13 mouse cellular contexts compared by ENCODE assay signal in genomic region chr7:66384213-66384612, GRCm38 (mm10). TPM values are rescaled to one million over a fixed set of nuclear protein-coding genes. Genes with fewer than 3 reads are reported as not detected.
DNase-seq lines count a peak whose midpoint lies in the region; ATAC-seq and TF ChIP-seq lines count a peak whose summit lies in the region.
"Had no signal": no experiment of that assay in that cellular context is flagged by ENCODE, and none has a peak within 500 bp of the region (broad histone marks: within the 10 kb centered on the region; RNA-seq: fewer than 3 reads in every experiment).

No protein-coding gene starts in this region.

- peak overlapping the region; percentile 36 for H3K27ac ChIP-seq in lung, embryonic 16.5 days (ENCODE audit: low read length)
- no peak overlapping the region for H3K27ac ChIP-seq in cerebellum, adult 2 months (ENCODE audit: insufficient read depth, low read length)

- WGBS in lung, embryonic 16.5 days, result 35% methylated on average over 5 of the region's 5 CpGs
- WGBS in cerebellum, adult 2 months, result 70% methylated on average over 5 of the region's 5 CpGs

- H3K4me2 ChIP-seq in lung, embryonic 16.5 days (ENCODE audit: low read depth, low read length), result 0 out of 2 replicates have a peak overlapping the region, but pooled peaks have one; percentile 2

- H3K36me3 ChIP-seq in lung, embryonic 16.5 days (ENCODE audit: control insufficient read depth, insufficient read depth, low read length), result peaks cover 4% of the 10 kb centered on the region; the same call in 1 of the 2 replicates
- H3K36me3 ChIP-seq in splenic B cell, adult 2 months (ENCODE audit: control insufficient read depth, insufficient read depth, low read length, poor library complexity, severe bottlenecking), result 0 out of 2 replicates have a peak, but pooled peaks cover 5% of the 10 kb centered on the region

- TF ChIP-seq CTCF in cerebellum, adult 2 months (IDR thresholded peaks at IDR 0.05; ENCODE audit: borderline replicate concordance, insufficient read depth, low read depth, low read length), result no peak

- H3K9me3 ChIP-seq in lung, embryonic 16.5 days (ENCODE audit: control insufficient read depth, low read length), result no peaks in the 10 kb centered on the region

- DNase-seq in heart, adult 18-20 months, result peak; percentile 42 to 45
- no peak for DNase-seq in heart, postnatal 36 days
- DNase-seq in lung, postnatal 4 days, result no peak
- peak; percentile 82 for DNase-seq in splenic B cell, adult 2 months (ENCODE audit: low read depth, low spot score)
- no peak for DNase-seq in cerebellum, adult 2 months
- no peak for DNase-seq in embryo, embryonic 10 days (ENCODE audit: low spot score)
- DNase-seq: cerebellum, adult 8-10 months; gastrocnemius, postnatal 14 days; left cerebral cortex, postnatal 4 days had no signal

- no peak overlapping the region for H3K4me3 ChIP-seq in lung, embryonic 16.5 days (ENCODE audit: low read length)
- no peak overlapping the region for H3K4me3 ChIP-seq in cerebellum, adult 2 months (replicated peaks; ENCODE audit: insufficient read depth, low read depth, low read length)

- H3K9ac ChIP-seq in lung, embryonic 16.5 days (ENCODE audit: low read length), result peak overlapping the region; percentile 2; the same call in 1 of the 2 replicates

- H3K27me3 ChIP-seq in lung, embryonic 16.5 days (ENCODE audit: control insufficient read depth, insufficient read depth, low read depth, low read length), result no peaks in the 10 kb centered on the region
- H3K27me3 ChIP-seq in splenic B cell, adult 2 months (ENCODE audit: control insufficient read depth, insufficient read depth, low read length, poor library complexity, severe bottlenecking), result no peaks in the 10 kb centered on the region
- H3K27me3 ChIP-seq in cerebellum, adult 2 months (ENCODE audit: control insufficient read depth, insufficient read depth, low read length), result peaks cover 2% of the 10 kb centered on the region; the same call in 1 of the 2 replicates

- intact Hi-C loops in heart, postnatal 36 days (cut with DNase I), result no loop called here

- H3K4me1 ChIP-seq in lung, embryonic 16.5 days (replicated peaks; ENCODE audit: control insufficient read depth, insufficient read depth, low read length), result peaks cover 24% of the 10 kb centered on the region
- H3K4me1 ChIP-seq in cerebellum, adult 2 months (ENCODE audit: control insufficient read depth, insufficient read depth, low read length), result no peaks in the 10 kb centered on the region

- ATAC-seq in lung, embryonic 16.5 days (ENCODE audit: low read depth), result no peak
- peak; percentile 50; a peak in 3 of 4 replicates for ATAC-seq in hematopoietic stem cell, adult 5-6 weeks (replicated peaks in 1 of 2; ENCODE audit: insufficient read depth in 1 of 2, low FRiP score in 2 of 2, low TSS enrichment in 1 of 2, low read depth in 1 of 2, poor library complexity in 2 of 2, severe bottlenecking in 2 of 2)

- TF ChIP-seq POLR2A in cerebellum, adult 2 months (IDR thresholded peaks at IDR 0.05; ENCODE audit: borderline replicate concordance, insufficient read depth, low read length), result no peak

RNA-seq across cellular contexts. Expression of gene Lrrk1, which starts 3.9 kb away (rescaled TPM):
- 10 to 100 TPM in 1 of 2 experiments, 1 to 10 TPM in 1; 9.6 to 10.1 TPM for total RNA-seq in heart, adult 18-20 months (2021)
- total RNA-seq in heart, postnatal 36 days (2021), result 10 to 100 TPM; 10.2 to 10.9 TPM
- 29.3 and 30.5 TPM in 2 replicates for polyA plus RNA-seq in lung, embryonic 16.5 days (2015; fragmentation: Nextera tagmentation; extraction: Ambion mirVana)
- total RNA-seq in hematopoietic stem cell, adult 5-6 weeks (2017), result 13.6 and 29.3 TPM in 2 replicates
- 2.6 TPM in 2 replicates for polyA plus RNA-seq in cerebellum, adult 2 months (2012; rRNA removed)

RNA-seq across cellular contexts. Expression of gene Gm10974, which starts 18.5 kb away (rescaled TPM):
- total RNA-seq in heart, adult 18-20 months (2021), result not detected
- not detected for total RNA-seq in heart, postnatal 36 days (2021)
- polyA plus RNA-seq in lung, embryonic 16.5 days (2015; fragmentation: Nextera tagmentation; extraction: Ambion mirVana), result not detected in 2 replicates
- not detected in 2 replicates for total RNA-seq in hematopoietic stem cell, adult 5-6 weeks (2017)
- not detected in 2 replicates for polyA plus RNA-seq in cerebellum, adult 2 months (2012; rRNA removed)
- total RNA-seq: gastrocnemius, postnatal 14 days; left cerebral cortex, postnatal 4 days; midbrain, postnatal 0 days had no signal
- polyA plus RNA-seq: intestine, embryonic 14.5 days; midbrain, postnatal 0 days had no signal

RNA-seq across cellular contexts. Expression of gene Aldh1a3, which starts 43.1 kb away (rescaled TPM):
- total RNA-seq in heart, adult 18-20 months (2021), result 1 to 10 TPM in 1 of 2 experiments, under 1 TPM in 1; 0.84 to 1.1 TPM
- 1 to 10 TPM; 1.1 to 1.5 TPM for total RNA-seq in heart, postnatal 36 days (2021)
- polyA plus RNA-seq in lung, embryonic 16.5 days (2015; fragmentation: Nextera tagmentation; extraction: Ambion mirVana), result 1.5 and 1.7 TPM in 2 replicates
- total RNA-seq in hematopoietic stem cell, adult 5-6 weeks (2017), result not detected in 2 replicates
- 1.2 and 1.3 TPM in 2 replicates for polyA plus RNA-seq in cerebellum, adult 2 months (2012; rRNA removed)

Comparison
In these comparisons a context has a peak if more than half of its experiments do, and no peak if none do; other contexts are left out.
1. DNase-seq: peak in heart, adult 18-20 months (2 of 2) and splenic B cell, adult 2 months (single experiment); none in heart, postnatal 36 days (0 of 2), lung, postnatal 4 days (0 of 2), cerebellum, adult 2 months (0 of 2) and embryo, embryonic 10 days (single experiment).